16 mouse cellular contexts compared by ENCODE assay signal in the genomic region with DNA sequence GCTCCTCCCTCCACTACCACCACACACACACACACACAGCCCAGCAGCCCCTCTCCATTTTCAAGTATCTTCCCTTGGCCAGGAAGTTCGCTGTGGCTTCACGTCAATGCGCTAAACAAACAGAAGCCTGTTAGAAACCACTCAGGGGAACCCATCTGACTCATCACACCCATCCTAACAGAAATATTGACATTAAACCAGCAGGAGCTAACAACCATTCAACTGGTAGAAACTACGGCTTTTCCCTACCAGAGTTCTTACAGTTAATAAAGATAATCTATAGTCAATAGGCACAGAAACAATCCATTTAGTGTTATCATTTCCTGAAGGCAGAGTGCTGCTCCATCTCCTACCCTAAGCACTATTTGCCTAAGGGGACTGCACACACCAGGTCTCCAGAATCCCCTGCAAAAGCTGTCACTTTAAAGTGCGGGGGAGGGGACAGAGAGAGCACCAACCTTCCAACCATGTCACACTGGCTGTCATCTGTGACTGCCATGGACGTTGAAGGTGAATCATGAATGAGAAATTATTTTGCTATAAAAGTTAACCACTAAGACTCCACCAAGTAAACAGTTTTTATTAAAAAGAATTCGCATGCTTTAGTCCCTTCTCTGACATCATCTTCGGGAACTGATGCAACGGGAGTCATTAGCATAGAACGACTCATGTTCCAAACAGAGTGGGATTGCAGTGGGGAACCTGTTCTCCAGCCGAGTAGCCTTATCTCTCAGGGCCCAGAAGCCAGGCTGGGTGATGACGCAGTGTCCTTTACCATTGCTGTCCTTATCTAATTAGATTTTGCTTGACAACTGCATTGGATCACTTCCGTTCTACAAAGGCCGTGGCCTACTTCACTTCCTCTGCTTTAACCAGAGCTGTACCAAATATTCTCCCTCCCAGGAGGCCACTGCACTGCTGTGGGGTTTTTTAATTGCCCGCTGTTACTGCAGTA.
A peak's percentile ranks its signal among the peaks of the same experiment; 100 is the strongest.
DNase-seq lines count a peak whose midpoint lies in the region; ATAC-seq and TF ChIP-seq lines count a peak whose summit lies in the region.
"Had no signal": no experiment of that assay in that cellular context is flagged by ENCODE, and none has a peak within 500 bp of the region (broad histone marks: within the 10 kb centered on the region; RNA-seq: fewer than 3 reads in every experiment).

No protein-coding gene starts in this region.

- 0 out of 2 replicates have a peak, but pooled peaks have one; percentile 13 for TF ChIP-seq EP300 in liver, embryonic 14.5 days (IDR thresholded peaks at IDR 0.05; ENCODE audit: low read depth)

- CTCF ChIA-PET in Patski (lab: Charles Lee), result interaction anchor here (1.0 to 1.2 kb wide), 2 partner anchors 13 to 951 kb away, joined by 3 read pairs; no protein-coding TSS in a partner anchor

- H3K4me3 ChIP-seq in heart, embryonic 10.5 days, result no peak overlapping the region
- H3K4me3 ChIP-seq in liver, embryonic 14.5 days (ENCODE audit: insufficient read depth in 1 of 2, low read depth in 2 of 2, low read length in 2 of 2), result no peak overlapping the region
- H3K4me3 ChIP-seq in hindbrain, embryonic 13.5 days, result no peak overlapping the region
- H3K4me3 ChIP-seq: intestine, embryonic 15.5 days had no signal

- no peak overlapping the region for H3K4me2 ChIP-seq in liver, embryonic 14.5 days (ENCODE audit: low read depth)
- H3K4me2 ChIP-seq in hindbrain, embryonic 13.5 days, result no peak overlapping the region
- H3K4me2 ChIP-seq: intestine, embryonic 15.5 days had no signal

- no peaks in the 10 kb centered on the region for H3K9me3 ChIP-seq in heart, embryonic 10.5 days
- H3K9me3 ChIP-seq in liver, embryonic 14.5 days (ENCODE audit: control insufficient read depth, low read length), result no peaks in the 10 kb centered on the region
- H3K9me3 ChIP-seq in hindbrain, embryonic 13.5 days, result no peaks in the 10 kb centered on the region
- H3K9me3 ChIP-seq: intestine, embryonic 15.5 days had no signal

- peak overlapping the region; percentile 16; the same call in 1 of the 2 replicates for H3K27ac ChIP-seq in heart, embryonic 10.5 days
- no peak overlapping the region for H3K27ac ChIP-seq in liver, embryonic 14.5 days
- no peak overlapping the region for H3K27ac ChIP-seq in hindbrain, embryonic 13.5 days
- H3K27ac ChIP-seq: intestine, embryonic 15.5 days; macrophage had no signal

- in situ Hi-C loops in Patski (cut with MboI; ENCODE audit: low pct_unique_long_range_greater_than_20kb), result no loop called here

- TF ChIP-seq CTCF in Patski (IDR thresholded peaks at IDR 0.05), result no peak
- TF ChIP-seq CTCF in liver, embryonic 14.5 days (IDR thresholded peaks at IDR 0.05; ENCODE audit: low read depth), result no peak

- 48% methylated on average over 15 of the region's 15 CpGs for WGBS in heart, embryonic 10.5 days
- WGBS in liver, embryonic 14.5 days (ENCODE audit: insufficient replicate concordance), result 12% methylated on average over 15 of the region's 15 CpGs
- 76% methylated on average over 15 of the region's 15 CpGs for WGBS in hindbrain, embryonic 13.5 days

- POLR2A ChIA-PET in Patski (lab: Charles Lee), result no interaction called here

- ATAC-seq in Patski, result peak; percentile 89
- peak; percentile 78 for ATAC-seq in liver, embryonic 14.5 days (ENCODE audit: insufficient read depth)
- ATAC-seq in hindbrain, embryonic 13.5 days (ENCODE audit: low FRiP score), result no peak
- ATAC-seq: activated CD4-positive, CD25-positive, alpha-beta regulatory T cell, adult 4 months; forebrain, postnatal 0 days had no signal

- H3K4me1 ChIP-seq in heart, embryonic 10.5 days, result peaks cover 14% of the 10 kb centered on the region
- peaks cover 4 to 16% of the 10 kb centered on the region in 2 experiments for H3K4me1 ChIP-seq in liver, embryonic 14.5 days (replicated peaks; ENCODE audit: control insufficient read depth in 2 of 2, insufficient read depth in 2 of 2, low read length in 1 of 2)
- 0 out of 2 replicates have a peak, but pooled peaks cover 2% of the 10 kb centered on the region for H3K4me1 ChIP-seq in hindbrain, embryonic 13.5 days (replicated peaks)
- H3K4me1 ChIP-seq: intestine, embryonic 15.5 days had no signal

- H3K27me3 ChIP-seq in heart, embryonic 10.5 days (ENCODE audit: insufficient read depth, poor library complexity, severe bottlenecking), result no peaks in the 10 kb centered on the region
- H3K27me3 ChIP-seq in Patski, result no peaks in the 10 kb centered on the region
- H3K27me3 ChIP-seq in liver, embryonic 14.5 days (ENCODE audit: control insufficient read depth, insufficient read depth, low read length), result no peaks in the 10 kb centered on the region
- no peaks in the 10 kb centered on the region for H3K27me3 ChIP-seq in hindbrain, embryonic 13.5 days
- H3K27me3 ChIP-seq: intestine, embryonic 15.5 days had no signal

- no peak overlapping the region for H3K9ac ChIP-seq in liver, embryonic 14.5 days (replicated peaks)
- no peak overlapping the region for H3K9ac ChIP-seq in hindbrain, embryonic 13.5 days
- H3K9ac ChIP-seq: forebrain, postnatal 0 days; intestine, embryonic 15.5 days had no signal

- no peaks in the 10 kb centered on the region for H3K36me3 ChIP-seq in heart, embryonic 10.5 days
- no peaks in the 10 kb centered on the region for H3K36me3 ChIP-seq in liver, embryonic 14.5 days (replicated peaks; ENCODE audit: control insufficient read depth, insufficient read depth, low read depth)
- H3K36me3 ChIP-seq in hindbrain, embryonic 13.5 days, result no peaks in the 10 kb centered on the region
- H3K36me3 ChIP-seq: intestine, embryonic 15.5 days had no signal

- DNase-seq in heart, embryonic 10.5 days (ENCODE audit: low spot score), result no peak
- DNase-seq in heart, adult 18-20 months, result no peak
- DNase-seq in 416B (ENCODE audit: low read depth) (peak; percentile 99), Patski (ENCODE audit: low read depth, low spot score) (peak; percentile 56)
- peak; percentile 16 to 44 (median 20) for DNase-seq in liver, embryonic 14.5 days (ENCODE audit: low read depth in 3 of 3, low spot score in 3 of 3)
- DNase-seq in spleen, postnatal 10 days (ENCODE audit: low spot score in 2 of 2), result no peak
- no peak for DNase-seq in right cerebral cortex, adult 2 months (ENCODE audit: low spot score in 2 of 2)
- DNase-seq: cerebellum, adult 18-20 months; forebrain, postnatal 0 days; gastrocnemius, postnatal 36 days; left cerebral cortex, postnatal 4 days; thymus, postnatal 14 days had no signal

Comparison
In these comparisons a context has a peak if more than half of its experiments do, and no peak if none do; other contexts are left out.
1. DNase-seq: peak in 416B (single experiment), Patski (single experiment) and liver, embryonic 14.5 days (3 of 3); none in heart, embryonic 10.5 days (single experiment), heart, adult 18-20 months (0 of 2), spleen, postnatal 10 days (0 of 2) and right cerebral cortex, adult 2 months (0 of 2).